Mouse (Mus musculus): ENCODE data around the gene Farsb. TPM values are rescaled to one million over a fixed set of nuclear protein-coding genes. Genes with fewer than 3 reads are reported as not detected.

Gene Farsb
- total and polyA plus RNA-seq, 3 experiments: 114 to 205 (median 180) TPM

- TF ChIP-seq NELFE (IDR thresholded peaks at IDR 0.05; ENCODE audit: low read depth, low read length) (peak; percentile 79; the same call in 1 of the 2 replicates), HCFC1 (IDR thresholded peaks at IDR 0.05; ENCODE audit: low read depth, low read length) (no peak), ZKSCAN1 (IDR thresholded peaks at IDR 0.05; ENCODE audit: borderline replicate concordance, low read depth, low read length) (no peak), CTCF (conservative IDR thresholded peaks at IDR 0.05 in 1 of 2, IDR thresholded peaks at IDR 0.05 in 1 of 2; ENCODE audit: low read depth in 2 of 2, low read length in 2 of 2) (peak; percentile 88 to 100), ZC3H11A (IDR thresholded peaks at IDR 0.05; ENCODE audit: low read depth, low read length) (no peak), SMC3 (IDR thresholded peaks at IDR 0.05; ENCODE audit: low read depth, low read length) (peak; percentile 74), CHD1 (IDR thresholded peaks at IDR 0.05; ENCODE audit: low read depth, low read length) (no peak), POLR2A (IDR thresholded peaks at IDR 0.05; ENCODE audit: low read depth, low read length) (no peak), MEF2A (IDR thresholded peaks at IDR 0.05; ENCODE audit: borderline replicate concordance, low read depth, low read length) (no peak), NRF1 (IDR thresholded peaks at IDR 0.05; ENCODE audit: low read depth, low read length) (no peak)
These were observed 36.6 kb upstream of the Farsb start (continued) for GRCm38 (mm10) chr1:78525189-78525886.

GRCm38 (mm10) chr1:78518907-78519306 is 30.2 kb upstream of the Farsb start:
- no peaks in the 10 kb centered on the region for H3K9me3 ChIP-seq (replicated peaks; ENCODE audit: low read length)
- H3K4me1 ChIP-seq (ENCODE audit: control insufficient read depth in 1 of 2, insufficient read depth in 2 of 2): no peaks in the 10 kb centered on the region
- H3K27ac ChIP-seq (ENCODE audit: insufficient read depth, low read depth): no peak overlapping the region
- no peak overlapping the region for H3K9ac ChIP-seq (ENCODE audit: insufficient read depth, low read depth)
- no peaks in the 10 kb centered on the region for H3K79me2 ChIP-seq (replicated peaks; ENCODE audit: control insufficient read depth, extremely low read depth, insufficient read depth, poor library complexity, severe bottlenecking)
- dilution Hi-C loops (cut with MboI; ENCODE audit: extremely low pct_ligation_motif_present, extremely low pct_unique_long_range_greater_than_20kb, low sequenced_read_pairs): no loop called here
- no peak for DNase-seq (ENCODE audit: extremely low read depth)
- no peak overlapping the region for H3K4me2 ChIP-seq (ENCODE audit: insufficient read depth, low read depth, poor library complexity, severe bottlenecking)
- in situ Hi-C loops (cut with MboI; ENCODE audit: low pct_ligation_motif_present, low pct_unique_long_range_greater_than_20kb, low sequenced_read_pairs): no loop called here
- H3K27me3 ChIP-seq (replicated peaks): no peaks in the 10 kb centered on the region
- H3K36me3 ChIP-seq (replicated peaks in 1 of 2; ENCODE audit: control insufficient read depth in 1 of 2, insufficient read depth in 1 of 2, low read length in 1 of 2): no peaks in the 10 kb centered on the region
- no peak overlapping the region for H3K4me3 ChIP-seq (replicated peaks in 1 of 3; ENCODE audit: low read depth in 2 of 3, low read length in 2 of 3, poor library complexity in 1 of 3)
- TF ChIP-seq EP300 (IDR thresholded peaks at IDR 0.05; ENCODE audit: low read length): no peak
- no peak for TF ChIP-seq ZC3H11A (IDR thresholded peaks at IDR 0.05; ENCODE audit: low read depth, low read length)
- no peak for TF ChIP-seq HCFC1 (IDR thresholded peaks at IDR 0.05; ENCODE audit: low read depth, low read length)
- no peak for TF ChIP-seq CTCF (conservative IDR thresholded peaks at IDR 0.05 in 1 of 2, IDR thresholded peaks at IDR 0.05 in 1 of 2; ENCODE audit: low read depth in 2 of 2, low read length in 2 of 2)
- no peak for TF ChIP-seq RCOR1 (conservative IDR thresholded peaks at IDR 0.05; ENCODE audit: low read depth, low read length)
- no peak for TF ChIP-seq MEF2A (IDR thresholded peaks at IDR 0.05; ENCODE audit: borderline replicate concordance, low read depth, low read length)
- TF ChIP-seq SIN3A (IDR thresholded peaks at IDR 0.05; ENCODE audit: low read length): no peak
- TF ChIP-seq IRF4 (IDR thresholded peaks at IDR 0.05; ENCODE audit: low read depth, low read length): no peak
- TF ChIP-seq ETS1 (conservative IDR thresholded peaks at IDR 0.05; ENCODE audit: low read depth, low read length): no peak
- no peak for TF ChIP-seq JUN (IDR thresholded peaks at IDR 0.05; ENCODE audit: insufficient read depth, low read depth, low read length)
- no peak for TF ChIP-seq CHD2 (IDR thresholded peaks at IDR 0.05; ENCODE audit: low read length)
- TF ChIP-seq RAD21 (IDR thresholded peaks at IDR 0.05; ENCODE audit: low read depth, low read length): no peak
- TF ChIP-seq GABPA (IDR thresholded peaks at IDR 0.05; ENCODE audit: insufficient replicate concordance, low read depth, low read length): no peak
- TF ChIP-seq ELF1 (IDR thresholded peaks at IDR 0.05; ENCODE audit: low read depth, low read length): no peak
- no peak for TF ChIP-seq POLR2A (IDR thresholded peaks at IDR 0.05; ENCODE audit: low read depth, low read length)
- no peak for TF ChIP-seq E2F4 (IDR thresholded peaks at IDR 0.05; ENCODE audit: insufficient replicate concordance, low read depth, low read length)
- no peak for TF ChIP-seq ZKSCAN1 (IDR thresholded peaks at IDR 0.05; ENCODE audit: borderline replicate concordance, low read depth, low read length)
- TF ChIP-seq KAT2A (IDR thresholded peaks at IDR 0.05; ENCODE audit: insufficient replicate concordance, low read length): no peak
- TF ChIP-seq TCF12 (IDR thresholded peaks at IDR 0.05; ENCODE audit: low read depth, low read length): no peak
- no peak for TF ChIP-seq MAFK (IDR thresholded peaks at IDR 0.05; ENCODE audit: insufficient replicate concordance, low read length)
